Mouse (Mus musculus) cerebellum, postnatal 4 days (tissue): ENCODE data around the gene Myh3.

Experiments
- DNase-seq, 2 experiments: peaks; one replicate each; pipeline ENCODE4 v3.0.0; 2022; ENCODE audit warnings: low spot score in 2 of 2, mixed read lengths in 1 of 2

Myh3 gene

DNA sequence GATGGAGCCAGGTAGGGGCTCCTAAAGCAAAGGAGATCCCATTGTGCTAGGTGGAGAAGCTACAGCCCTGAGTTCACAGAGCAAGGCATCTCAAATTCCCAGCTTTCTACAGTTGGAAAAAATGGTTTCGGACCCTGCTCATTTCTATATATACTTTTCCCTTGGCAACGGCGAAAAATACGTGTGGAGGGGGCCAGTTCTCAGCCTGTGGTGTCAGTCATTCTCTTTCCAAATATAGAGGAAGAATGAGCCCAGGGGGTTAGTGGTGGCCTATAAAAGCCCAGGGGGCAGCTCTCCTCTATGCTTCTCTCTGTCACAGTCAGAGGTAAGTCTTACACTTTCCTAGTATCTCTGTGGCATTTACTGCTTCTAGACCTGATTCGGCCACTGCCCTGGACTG lies at the start of gene Myh3:
Gene Myh3, plus strand, starts transcription at position 301 of the 400 bp plus-strand sequence.
- DNase-seq, result no peak

DNA sequence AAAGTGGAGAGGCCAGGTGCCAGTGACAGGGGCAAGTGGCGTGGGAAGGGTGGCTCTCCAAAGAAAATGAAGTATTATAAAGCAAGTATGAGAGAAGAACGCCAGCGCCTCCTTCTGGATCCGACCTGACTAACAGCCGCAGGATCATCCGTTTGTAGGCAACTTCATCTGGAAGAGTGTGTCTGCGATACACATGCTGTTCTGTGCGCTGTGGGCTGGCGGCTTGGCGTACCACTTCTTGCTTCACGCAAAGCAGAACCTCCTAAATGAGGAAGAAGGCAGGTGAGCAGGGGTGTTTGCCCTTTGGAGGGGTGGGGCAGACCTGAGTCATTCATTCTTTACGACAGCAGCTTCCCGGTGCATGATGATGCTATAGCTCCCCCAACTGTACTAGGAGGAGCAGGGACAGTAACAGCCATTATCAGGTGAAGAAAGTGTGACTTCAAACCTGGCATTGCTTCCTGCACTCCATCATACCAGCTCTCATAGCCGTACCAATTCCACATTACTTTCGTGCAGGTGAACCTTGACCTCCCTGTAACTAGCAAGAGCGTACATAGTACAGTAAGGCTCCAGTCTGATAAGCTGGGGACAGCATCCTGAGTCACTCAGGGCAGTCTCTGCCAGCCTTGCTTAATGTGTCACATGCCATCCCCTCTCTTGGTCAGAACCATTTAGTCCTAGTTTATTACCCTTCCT lies 47.0 kb upstream of the Myh3 start:
- no peak for DNase-seq

DNA sequence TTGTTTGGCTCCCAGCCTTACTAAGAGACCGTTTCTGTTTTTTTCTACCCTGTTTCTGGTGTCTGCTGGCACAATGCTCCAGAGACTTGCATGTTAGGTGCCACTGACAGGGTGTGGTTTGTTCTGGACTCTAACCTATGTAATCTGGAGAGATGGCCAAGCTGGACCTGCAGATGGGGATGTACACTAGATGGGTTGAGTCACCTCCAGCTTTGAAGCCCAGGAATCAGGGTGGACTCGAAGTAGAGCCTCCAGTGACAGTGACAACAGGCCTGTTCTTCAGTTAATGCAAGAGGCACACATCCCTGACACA lies 46.5 kb upstream of the Myh3 start:
- no peak for DNase-seq

DNA sequence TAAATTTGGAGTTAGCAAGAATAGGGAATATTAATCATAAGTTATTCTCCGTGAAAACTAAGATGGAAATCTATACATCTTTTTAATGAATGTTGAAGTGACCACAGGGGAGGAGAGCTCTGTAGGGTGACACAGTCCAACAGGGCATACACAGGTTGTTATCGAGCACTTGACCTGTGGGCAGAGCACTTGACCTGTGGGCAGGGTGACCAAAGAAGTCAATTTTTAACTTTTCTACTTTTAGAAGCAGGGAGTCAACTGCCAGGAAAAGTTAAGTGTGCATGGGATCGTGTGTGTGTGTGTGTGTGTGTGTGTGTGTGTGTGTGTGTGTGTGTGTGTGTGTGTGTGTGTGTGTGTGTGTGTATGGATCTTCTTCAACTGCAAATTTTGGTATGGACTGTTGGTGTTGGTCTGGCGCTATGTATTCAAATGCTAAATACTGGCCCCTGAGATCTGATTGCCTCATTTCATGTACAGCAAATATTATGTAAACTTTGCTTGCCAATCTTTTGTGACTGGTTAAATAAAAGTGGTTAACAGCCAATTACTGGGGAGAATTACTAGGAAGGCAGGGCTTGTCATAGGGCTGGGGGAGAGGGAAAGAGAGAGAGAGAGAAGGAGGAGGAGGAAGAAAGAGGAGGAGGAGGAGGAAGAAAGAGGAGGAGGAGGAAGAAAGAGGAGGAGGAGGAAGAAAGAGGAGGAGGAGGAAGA lies 43.2 kb upstream of the Myh3 start:
- no peak for DNase-seq

DNA sequence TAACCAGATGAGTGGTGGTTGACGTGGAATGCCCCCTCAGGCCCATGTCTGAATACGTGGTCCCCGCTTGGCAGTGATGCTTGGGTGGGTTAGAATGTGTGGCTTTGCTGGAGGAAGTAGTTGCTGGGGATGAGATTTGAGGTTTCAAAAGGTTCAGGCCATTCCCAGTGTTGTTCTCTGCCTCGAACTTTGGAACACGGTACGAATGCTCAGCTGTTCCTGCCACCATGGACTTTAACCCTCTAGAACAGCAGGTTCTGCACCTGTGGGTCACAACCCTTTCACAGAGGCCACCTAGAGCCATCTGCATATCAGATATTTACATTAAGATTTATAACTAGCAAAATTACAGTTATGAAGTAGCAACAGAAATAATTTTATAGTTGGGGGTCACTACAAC lies 41.9 kb upstream of the Myh3 start:
- no peak for DNase-seq

DNA sequence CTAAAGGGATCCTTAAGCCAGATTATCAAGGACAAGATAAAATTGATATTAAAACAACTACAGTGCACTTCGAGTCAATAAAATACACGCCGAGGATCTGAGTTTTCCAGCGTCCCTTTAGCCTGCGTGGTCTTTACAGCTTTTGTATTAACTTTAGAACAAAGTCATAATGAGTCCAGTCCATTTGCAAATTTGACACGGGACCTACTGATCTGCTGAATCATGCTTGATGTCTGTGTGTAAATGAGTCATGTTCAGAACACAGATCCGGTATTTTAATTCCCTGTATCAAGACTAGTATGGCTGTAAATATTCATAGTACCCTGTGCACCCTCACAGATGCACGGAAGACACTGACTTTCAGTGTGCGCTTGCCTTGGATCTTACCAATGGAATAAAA lies 41.2 kb upstream of the Myh3 start:
- DNase-seq, result no peak

DNA sequence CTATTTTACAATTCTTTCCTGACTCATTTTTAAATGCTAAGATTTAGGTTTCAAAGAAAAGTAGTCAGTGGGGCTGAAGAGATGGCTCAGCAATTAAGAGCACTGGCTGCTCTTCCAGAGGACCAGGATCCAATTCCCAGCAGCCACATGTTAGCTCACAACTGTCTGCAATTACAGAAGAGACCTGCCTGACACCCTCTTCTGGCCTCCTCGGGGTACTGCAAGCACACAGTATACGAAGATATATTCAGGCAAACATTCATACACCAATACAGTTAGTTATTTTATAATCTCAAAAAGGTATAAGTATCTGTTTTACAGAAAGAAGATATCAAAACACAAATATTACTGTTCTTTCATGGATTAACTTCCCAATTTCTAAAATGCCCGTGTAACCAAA lies 38.3 kb upstream of the Myh3 start:
- DNase-seq, result no peak

DNA sequence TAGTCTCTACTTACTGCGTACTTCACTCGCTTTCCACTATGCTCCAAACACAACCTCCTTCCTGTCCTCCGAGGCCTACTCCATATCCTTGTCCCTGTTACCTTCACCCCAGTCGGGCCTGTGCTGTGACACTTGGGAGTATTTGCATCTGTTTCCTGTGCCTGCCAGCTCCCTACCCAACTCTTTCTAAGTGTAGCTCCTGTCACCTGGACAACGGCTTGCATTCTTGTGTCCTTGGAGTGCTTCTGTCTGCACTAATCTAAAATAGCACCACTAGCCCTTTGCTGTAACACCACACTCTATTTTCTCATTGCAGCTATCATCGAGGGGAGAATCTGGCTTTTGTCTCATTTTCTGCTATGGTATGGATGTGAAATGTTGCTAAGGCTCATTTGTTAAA lies 37.6 kb upstream of the Myh3 start:
- DNase-seq, result no peak

DNA sequence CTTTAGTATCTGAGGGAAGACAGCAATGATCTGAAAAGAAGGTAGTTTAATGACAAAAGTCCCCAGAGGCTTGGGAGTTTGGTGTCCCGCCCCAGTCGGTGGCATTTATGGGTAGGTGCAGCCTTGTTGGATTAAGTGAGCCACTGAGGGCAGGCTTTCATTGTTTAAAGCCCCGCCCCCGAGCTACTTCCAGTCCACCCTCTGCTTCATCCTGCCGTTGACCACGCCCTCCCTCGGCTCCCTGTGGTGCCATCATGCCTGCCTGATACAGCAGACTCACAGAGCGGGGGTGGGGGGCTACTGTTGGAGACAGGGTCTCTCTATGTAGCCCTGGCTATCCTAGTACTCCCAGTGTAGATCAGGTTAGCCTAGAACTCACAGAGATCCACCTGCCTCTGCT lies 35.1 kb upstream of the Myh3 start:
- DNase-seq, result no peak

DNA sequence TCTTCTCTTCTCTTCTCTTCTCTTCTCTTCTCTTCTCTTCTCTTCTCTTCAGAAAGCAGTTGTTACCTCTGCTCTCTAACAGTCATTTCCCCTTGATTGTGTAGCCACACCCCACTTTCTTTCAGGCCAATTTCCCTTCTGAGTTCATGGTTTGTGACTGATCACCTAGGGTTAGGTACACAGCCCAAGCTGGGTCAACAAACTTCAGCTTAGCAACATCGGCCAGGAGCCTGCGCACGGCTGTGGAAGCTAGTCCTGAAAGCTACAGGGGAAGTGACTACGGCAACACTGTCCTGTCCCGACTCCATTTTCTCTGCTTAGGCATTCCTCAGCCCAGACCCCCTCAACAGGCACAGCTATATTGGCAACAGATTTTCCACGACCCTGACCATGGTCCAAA lies 33.1 kb upstream of the Myh3 start:
- DNase-seq, result no peak

DNA sequence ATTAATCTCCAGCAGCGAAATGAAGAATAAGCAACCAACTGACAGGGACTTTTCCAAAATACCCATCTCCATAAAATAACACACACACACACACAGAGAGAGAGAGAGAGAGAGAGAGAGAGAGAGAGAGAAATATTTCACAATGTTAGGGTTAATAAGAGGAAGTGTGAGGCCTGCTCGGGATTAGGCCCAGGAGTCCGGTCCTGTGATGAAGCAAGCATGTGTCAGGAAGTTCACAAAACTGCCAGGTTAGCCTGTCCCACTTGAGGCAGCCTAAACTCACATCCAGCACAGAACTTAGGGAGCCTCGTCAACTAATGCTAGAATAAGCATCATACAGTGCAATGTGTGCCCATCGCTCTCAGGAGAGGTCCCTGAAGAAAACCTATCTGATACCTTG lies 30.9 kb upstream of the Myh3 start:
- DNase-seq, result no peak

DNA sequence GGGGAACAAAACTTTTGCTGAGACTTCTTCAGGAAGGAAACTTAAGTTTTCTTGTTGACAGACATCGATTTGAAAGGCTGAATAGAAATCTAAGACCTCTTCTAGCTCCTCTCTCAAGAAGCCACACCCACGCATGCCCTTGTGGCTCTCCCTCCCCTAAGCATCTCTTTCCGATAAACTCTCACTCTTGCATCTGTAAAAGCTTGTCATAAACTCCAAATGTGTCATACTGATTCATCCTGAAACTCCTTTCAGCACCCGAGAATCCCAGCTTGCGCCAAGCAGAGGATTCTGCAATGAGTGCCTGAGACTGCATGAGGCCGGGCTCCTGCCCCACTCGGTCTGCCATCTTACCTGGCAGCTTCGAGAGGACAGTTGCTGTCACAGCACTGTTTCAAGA lies 29.6 kb upstream of the Myh3 start:
- no peak for DNase-seq

DNA sequence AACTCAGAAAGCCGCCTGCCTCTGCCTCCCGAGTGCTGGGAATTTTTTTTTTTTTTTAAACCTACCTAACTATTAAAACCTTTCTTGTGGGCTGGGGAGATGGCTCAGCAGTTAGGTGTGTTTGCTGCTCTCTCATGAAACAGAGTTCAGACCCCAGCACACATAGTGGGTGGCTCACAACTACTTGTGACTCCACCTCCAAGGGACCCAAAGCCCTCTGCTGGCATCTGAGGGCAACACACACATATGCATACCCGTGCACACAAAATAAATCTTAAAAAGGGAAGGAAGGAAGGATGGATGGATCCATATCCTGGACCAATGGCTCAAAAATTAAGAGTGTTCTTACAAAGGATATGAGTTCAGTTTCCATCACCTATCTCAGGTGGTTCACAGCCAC lies 28.8 kb upstream of the Myh3 start:
- DNase-seq, result no peak

DNA sequence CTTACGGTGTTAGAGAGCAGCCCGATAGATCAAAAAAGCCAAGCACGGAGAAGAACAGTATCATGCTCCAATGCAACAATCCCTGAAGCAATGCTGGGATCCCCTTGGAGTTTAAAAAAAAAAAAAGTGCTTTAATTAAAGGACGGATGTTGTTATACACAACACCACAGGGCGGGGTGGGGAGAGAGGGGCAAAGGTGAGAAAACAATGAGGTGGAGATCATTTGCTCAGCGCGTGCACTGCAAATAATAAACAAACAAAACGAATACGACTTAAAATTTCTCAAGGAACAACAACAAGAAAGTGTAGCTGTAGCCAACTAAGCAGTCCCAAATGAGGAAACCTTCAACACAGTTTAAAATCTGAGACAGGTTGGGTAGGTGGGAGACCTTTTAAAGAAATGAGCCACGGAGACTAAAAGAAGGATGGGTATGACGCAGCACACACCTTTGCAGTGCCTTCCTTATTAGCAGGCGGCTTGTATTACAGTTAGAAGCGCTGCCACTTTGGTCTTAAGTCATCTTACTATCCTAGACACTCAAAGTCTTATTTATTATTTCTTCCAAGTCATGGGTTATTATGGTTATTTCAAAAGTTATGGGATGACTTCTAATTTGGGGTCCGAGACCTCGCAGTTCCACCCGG lies 26.3 kb upstream of the Myh3 start:
- no peak for DNase-seq

DNA sequence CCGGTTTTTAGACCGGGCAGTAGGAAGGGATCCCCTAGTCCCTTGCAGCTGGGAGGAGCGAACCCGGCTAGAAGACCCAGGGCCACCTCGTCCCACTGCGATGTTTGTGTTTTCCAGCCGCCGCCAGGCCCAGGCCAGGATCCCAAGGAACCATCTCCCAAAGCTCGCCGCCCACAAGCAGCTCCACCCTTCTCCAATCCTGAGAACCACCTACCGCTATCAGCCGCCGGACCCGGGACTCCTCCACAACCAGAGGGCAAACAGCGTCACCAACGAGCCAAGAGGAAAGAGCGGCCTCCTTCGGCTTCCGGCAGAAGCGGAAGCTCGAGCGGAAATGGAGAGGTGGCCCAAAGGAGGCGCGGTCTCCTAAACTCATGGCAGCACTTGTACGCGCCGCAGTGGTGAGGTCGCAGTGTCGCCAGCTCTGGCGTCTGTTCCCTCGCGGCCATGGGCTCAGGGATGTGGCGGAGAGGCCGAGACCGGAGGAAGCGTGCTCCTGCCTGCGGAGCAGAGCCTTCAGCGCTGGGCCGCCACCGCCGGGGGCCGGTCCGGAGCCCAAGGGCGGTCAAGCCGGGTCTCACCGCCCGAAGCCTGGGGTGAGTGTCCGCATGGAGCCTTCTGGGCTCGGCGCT lies 25.7 kb upstream of the Myh3 start, which contains the start of the genes Adprm and Sco1:
Gene Adprm, minus strand, starts transcription at position 274 of the 632 bp plus-strand sequence.
Gene Sco1, plus strand, starts transcription at position 350 of the 632 bp plus-strand sequence.
- peak; percentile 59 to 81 for DNase-seq

DNA sequence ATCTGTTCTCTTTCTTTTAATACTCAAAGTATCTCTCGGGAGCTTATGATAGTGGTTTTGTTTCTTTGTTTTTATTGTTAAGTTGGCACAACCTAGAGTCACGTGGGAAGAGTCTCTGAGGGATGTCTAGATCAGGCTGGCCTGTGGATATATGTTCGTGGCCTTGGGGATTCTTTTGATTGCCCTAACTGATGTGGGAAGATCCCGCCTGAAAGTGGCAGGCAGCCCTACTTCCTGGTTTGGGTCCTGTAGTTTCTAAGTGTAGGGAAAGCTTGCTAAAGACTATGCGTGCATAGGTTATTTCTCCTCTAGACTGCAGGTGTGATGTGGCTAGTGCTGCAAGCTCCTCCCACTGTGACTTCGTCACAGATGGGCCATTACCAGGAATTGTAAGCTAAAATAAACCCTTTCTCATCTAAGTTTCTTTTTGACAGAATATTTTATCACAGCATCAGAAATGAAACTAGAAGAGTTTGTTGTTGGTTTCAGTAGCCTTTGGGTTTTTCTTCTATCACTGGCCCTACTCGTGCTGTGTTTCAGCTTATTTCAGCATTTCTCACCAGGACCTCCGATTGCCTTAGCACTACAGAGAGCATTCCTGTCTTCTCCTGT lies 23.2 kb upstream of the Myh3 start:
- DNase-seq, result no peak

DNA sequence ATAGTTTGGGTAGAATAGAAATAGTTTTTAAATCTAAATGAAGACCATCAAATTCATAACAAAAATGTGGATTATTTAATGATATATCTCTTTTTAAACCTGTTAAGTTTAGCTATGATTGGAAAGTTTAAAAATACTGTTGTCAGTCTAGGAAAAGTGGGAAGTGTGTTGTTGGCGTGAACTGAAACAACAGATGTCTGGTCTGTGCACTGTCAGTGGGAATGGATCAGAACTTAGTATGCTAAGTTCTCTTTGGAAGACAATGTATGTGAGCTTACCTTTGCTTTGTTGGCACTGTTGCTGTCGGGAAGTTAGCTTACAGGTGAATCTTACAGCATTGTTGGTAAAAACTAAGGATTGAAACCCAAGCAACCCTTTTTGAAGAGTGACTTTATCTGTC lies 16.8 kb upstream of the Myh3 start:
- no peak for DNase-seq

DNA sequence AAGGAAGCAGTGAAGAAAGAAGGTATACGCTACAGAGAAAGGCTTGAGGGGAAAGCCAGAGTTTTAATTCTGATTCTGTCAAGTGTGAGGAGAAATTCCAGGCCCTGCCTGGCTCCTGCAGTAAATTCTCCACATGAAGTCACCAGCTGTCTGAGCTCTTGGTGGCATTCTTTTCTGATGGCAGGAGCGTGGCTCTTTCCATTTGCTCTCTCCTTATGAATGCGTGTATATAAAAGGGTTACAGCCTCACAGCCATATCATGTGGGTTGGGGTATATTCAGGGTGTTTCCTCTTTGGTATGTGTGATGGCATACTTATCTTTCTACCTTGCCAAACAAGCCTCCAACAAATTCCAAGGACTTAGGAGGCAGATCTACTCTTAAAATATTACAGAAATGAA lies 15.4 kb upstream of the Myh3 start:
- no peak for DNase-seq

DNA sequence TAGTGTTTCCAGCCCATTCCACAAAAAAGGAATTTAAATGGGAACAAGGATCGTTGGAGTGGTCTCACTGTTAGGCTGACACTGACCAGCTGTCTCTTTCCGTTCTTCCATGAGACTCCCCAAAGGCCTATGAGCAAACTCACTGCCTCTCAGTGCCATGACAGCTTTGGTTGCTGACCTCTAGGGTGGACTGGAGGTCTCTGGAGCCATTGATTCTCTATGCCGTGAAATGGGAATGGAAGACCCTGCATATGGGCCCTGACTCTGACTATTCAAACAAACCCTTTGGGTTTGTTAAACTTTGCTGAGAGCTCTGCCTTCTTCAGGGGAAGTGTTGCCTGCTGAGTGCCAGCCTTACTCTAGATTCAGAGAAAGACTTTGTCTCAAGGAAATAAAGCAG lies 10.4 kb upstream of the Myh3 start:
- DNase-seq, result no peak

DNA sequence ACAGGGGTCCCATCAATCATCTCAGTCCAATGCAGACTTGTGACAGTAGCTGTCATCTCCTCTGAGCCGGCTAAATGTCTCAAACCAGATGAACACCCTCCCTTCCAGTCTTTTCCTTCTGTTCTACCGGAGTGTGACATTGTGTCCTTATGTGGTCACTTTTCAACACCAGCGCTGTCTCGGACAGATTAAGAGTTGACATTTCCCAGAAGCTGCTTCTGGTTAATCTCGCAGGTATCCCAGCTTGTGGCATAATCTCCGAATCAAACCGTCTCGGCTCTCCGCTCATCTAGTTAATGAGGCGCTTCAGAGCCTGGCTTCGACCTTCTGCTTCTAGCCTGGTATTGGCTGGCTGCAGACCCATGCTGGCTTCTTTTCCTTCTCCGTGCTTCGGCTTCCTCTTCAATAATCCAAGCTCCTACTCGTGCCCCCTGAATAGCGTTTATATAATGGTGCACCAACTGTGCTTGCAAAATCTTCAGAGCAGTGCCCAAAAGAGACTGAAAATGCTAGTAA lies 5.4 kb upstream of the Myh3 start:
- no peak for DNase-seq

DNA sequence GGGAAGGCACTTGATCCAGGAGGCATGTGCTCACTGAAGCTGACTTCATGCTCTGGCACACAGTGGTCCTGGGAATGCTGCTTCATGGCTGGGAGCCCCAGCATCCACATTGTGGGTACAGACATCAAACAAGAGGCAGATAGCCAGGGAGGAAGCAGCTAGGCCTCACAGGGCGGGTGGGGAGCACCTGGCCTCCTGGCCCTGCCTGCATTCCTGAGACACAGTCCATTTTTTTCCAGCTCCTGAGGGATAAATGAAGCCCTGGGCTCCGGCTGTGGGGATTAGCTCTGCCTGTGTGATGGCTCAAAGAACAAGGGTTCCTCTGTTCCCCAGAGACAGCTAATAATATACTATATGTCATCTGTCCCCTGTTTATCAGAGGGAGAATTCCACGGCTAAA lies 3.1 kb upstream of the Myh3 start:
- DNase-seq, result no peak

DNA sequence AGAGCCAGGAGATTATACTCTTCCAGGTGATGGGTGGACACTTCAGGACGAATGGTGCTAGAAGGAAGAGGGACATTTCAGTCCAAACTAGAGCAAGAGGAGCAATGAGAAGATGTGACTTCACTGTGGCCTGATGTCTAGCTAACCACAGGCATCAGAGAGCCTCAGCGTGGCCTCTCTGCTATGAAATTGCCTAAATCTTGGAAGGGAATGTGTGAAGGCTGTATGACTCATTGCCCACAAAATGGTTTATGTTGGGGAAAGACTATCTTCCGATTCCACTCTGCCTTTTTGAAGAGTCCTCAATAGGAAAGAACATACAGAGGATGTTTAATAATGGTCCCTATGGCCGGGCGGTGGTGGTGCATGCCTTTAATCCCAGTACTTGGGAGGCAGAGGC lies 1.3 kb upstream of the Myh3 start:
- no peak for DNase-seq
